Mouse (Mus musculus) retina, embryonic 14.5 days (tissue): ENCODE results near the gene Fjx1.
A peak's percentile ranks its signal among the peaks of the same experiment; 100 is the strongest.

Experiments used
- DNase-seq: peaks from one replicate; pipeline ENCODE4 v3.0.0-alpha.2; 2015; ENCODE audit warnings: low spot score

Fjx1 gene

DNA sequence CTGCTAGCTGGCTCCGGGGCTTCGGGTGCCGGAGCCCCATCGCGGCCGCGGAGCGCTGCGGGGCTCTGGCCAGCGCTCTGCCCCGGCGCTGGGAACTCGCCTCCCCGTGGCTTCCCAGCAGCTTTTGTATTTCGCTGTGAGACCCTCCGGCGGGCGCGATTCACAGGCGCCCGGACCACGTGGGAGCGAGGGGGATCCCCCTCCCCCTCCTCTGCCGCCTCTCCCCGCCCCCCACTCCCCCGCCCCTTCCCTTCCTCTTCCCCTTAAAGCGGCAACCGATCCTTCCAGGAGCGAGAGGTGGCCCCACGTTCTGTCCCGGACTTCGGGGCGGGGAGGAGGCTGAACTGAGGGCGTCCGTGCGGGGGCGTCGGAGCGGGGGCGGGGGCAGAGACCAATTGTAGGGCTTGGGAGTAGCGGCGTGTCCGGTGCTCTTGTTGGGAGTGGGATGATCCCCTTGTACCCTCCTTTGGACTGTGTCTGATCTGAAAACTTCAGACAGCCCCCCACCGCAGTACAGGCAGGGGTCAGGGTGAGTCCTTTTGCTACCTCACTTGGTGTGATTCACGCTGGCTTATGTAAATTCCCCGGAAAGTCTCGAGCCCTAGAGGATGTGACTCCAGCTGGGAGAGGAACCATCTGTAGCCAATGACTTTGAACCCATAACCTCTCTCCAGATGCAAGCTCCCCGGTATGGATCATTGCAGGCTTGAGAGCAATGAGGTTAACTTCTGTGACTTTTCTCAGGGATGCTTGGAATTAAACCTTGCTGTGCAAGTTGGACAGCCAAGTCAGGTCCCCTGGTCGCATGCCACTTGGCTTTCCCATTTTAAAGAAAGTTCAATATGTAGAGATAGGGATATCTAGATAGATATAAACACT lies at the start of gene Fjx1:
Fjx1 (minus strand) TSS at position 829 of the 879 bp plus-strand sequence.
- DNase-seq = peak; percentile 89

DNA sequence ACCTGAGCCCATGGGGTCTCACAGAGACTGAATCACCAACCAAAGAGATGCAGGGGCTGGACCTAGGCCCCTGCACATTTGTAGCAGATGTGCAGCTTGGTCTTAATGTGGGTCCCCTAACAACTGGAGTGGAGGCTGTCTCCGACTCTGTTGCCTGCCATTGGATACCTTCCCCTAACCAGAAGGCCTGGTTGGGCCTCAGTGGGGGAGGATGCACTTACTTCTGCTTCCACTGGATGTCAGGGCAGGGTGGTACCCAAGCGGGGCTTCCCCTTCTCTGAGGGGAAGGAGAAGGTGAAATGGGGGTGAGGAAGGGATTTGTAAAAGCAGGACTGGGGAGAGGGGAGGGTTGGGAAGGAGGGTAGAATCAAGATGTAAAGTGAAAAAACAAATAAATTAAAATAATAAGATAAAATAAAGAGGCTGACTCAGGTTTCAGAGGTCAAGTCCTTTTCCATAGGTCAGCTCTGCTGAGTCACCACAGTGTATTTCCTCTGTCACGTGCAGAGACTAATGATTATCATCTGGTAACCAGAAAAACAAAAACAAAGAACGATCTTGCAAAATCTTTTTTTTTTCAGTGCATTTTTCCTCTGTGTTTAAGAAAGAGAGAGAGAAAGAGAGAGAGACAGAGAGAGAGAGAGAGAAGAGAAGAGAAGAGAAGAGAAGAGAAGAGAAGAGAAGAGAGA lies 47.8 kb upstream of the Fjx1 start:
- no peak for DNase-seq

- DNase-seq = peak; percentile 53
Measured at GRCm38 (mm10) chr2:102480738-102481137, 28.4 kb upstream of the Fjx1 start.

- DNase-seq = no peak
Measured at GRCm38 (mm10) chr2:102476101-102476500, 23.8 kb upstream of the Fjx1 start.

DNA sequence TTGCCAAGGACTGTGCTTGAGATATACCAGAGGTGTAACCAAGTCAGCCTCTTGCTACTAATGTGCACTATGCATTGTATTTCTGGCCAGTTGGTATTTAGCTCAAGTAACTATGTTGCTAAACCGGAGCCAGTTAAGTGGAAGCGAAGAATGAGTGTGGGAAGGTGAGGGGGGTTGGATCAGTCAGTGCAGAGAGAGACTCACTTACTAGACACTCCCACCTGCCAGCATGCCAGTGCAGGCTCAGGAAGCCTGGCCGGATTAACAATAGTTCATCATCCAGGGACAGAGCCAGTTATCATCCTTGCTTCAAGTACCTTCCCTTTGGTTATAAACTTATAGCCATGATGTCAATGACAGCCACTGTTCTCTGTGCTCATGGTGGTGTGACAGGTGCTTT lies 16.3 kb upstream of the Fjx1 start:
- no peak for DNase-seq

DNA sequence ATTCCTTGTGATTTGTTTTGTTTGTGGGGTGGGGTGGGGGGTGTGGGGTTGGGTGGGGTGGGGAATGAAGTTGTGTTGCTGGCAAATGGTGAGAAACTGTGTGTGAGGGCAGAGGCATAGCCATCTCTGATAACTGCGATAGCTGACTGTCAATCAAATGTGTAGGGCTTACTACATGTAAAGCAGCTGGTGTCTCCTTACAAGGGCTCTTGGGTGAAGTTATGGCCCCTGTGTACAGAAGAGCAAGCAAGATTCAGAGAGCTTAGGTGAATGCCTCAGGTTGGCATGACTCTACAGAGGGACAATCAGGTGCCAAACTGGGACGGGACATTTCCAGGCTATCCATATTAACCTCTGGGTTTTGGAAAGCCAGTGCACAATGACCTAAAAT lies 12.0 kb upstream of the Fjx1 start:
- DNase-seq = no peak

DNA sequence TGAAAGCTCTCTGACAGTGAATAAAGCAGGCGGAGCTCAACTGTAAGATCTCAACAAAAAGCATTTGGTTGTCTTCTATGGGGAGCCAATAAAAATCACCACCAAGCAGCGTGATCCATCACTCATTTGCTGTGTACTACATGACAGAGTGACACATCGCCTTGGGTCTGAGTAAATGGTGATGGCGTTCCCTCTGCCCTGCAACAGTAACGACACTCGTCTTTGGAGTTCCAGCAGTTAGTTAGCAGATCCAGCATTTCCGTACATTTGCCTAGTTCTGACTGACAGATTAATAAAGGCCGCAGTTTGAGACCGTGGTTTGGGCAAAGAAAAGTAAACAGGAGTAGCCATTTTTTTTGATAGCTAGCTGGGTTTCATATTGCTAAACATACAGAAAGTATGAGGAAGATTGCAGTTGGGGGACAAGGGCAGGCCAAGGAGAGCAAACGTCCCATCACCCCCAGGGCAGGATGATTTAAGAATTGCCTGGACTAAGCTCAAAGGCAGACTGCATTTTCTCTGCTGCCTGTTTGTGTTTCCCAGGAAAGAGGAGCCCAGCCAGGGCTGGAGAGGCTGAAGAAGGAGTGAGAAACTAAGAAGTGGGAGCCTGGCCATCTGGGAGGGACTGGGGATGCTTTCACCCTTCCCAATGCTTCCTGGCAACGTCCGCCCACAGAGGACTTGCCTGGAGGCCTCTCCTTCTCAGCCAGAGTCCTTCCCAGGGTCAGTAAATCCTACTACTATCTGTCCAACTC lies 11.5 kb upstream of the Fjx1 start:
- no peak for DNase-seq

DNA sequence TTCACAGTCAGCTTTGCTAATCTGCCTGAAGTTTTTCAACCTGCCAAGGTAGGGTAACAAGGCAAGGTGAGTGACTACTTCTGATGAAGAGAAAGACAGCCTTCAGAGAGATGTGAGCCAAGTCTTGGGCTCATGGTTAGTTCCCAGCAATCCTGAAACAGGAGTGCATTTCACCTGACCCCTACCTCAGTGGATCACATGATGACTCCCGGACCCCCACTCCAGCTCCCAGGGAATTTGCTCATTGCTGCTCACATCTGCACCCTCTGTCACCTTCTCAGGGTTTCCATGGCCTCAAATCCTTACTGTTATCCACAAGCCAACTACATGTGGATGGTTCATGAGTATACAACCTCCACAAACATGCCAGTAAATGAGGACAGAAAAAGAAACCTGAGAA lies 9.2 kb upstream of the Fjx1 start:
- DNase-seq = no peak

DNA sequence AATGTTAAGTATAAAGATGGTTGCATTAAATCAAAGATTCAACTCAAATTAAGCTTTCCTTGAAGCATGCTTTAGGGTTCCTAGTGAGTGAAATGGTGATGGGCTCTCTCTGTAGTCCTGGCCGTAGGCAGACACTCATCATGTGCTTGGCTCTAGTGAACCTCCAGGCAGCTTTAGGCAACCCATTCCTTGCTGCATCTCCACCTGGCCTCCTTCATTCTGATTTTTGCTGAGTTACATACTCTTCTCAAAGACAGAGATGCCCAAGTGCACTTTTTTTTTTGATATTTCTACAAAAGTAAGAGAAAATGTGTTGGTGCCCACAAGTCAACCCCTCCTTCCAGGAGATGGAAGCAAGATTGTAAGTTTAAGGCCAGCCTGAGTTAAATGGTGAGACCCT lies 2.8 kb upstream of the Fjx1 start:
- no peak for DNase-seq

GRCm38 (mm10) chr2:102453447-102453846 lies 1.1 kb upstream of the Fjx1 start:
- peak; percentile 77 for DNase-seq

DNA sequence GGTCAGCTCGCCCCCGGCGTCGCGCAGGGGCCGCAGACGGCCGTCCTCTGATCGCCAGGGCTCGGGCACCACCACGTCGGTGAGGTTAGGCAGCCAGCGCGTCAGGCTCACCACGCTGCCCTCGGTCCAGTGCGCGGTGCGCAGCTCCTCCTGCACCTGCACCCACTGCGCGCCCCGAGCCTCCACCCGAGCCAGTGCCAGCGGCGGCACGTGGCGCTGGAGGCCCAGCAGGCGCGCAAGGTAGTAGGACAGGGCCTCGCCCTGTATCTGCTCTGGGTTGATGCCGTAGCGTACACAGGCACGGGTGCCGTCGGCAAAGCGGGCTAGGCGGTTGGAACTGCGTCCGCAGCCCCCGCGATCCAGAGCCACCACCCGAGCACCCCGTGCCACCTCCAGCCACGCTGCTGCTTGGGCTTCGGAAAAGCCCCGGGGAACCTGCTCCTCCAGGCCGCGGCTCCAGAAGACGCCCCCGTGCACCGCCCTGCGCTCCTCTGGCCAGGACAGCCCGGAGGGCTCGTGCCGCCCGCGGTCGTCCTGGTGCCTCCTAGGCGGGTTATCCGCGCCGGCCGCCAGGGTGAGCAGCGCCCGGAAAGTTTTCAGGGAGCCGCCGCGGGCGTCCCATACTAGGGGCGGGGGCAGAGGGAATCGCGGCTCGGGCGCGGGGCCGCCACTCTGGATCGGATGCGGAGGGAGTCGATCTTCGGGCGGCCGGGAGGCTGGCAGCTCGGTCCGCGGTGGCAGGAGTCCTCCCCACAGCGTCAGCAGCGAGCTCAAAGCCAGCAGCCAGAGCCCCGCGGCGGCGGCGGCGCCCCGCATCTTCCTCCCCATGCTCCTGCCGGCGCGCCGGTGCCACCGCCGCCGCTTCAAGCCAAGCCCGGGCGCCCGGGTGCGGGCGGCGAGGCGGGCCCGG lies 1.3 kb downstream of the Fjx1 start:
- DNase-seq = peak; percentile 63

DNA sequence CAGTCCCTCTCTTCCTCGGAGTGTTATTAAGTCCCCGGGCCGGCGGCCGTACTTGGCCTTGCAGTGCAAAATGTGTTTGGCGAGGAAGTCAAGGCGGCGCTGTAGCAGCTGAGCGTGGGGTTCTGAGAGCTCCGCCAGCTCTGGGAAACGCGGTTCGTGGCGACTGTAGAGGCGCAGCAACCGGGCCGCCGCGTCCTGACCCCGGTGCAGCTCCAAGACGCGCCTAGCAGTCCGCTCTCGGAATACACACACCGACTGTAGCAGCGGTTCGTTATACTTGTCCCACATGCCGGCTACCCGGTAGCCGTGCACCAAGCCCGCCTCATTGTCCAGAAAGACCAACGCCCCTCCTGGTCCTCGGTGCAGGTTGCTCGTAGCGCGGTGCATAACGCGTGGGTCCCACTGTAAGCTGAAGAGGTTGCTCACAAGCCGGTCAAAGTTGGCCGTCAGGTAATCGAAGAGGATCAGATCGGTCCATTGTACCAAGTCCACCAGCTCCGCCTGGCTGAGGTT lies 2.0 kb downstream of the Fjx1 start:
- DNase-seq = peak; percentile 71

DNA sequence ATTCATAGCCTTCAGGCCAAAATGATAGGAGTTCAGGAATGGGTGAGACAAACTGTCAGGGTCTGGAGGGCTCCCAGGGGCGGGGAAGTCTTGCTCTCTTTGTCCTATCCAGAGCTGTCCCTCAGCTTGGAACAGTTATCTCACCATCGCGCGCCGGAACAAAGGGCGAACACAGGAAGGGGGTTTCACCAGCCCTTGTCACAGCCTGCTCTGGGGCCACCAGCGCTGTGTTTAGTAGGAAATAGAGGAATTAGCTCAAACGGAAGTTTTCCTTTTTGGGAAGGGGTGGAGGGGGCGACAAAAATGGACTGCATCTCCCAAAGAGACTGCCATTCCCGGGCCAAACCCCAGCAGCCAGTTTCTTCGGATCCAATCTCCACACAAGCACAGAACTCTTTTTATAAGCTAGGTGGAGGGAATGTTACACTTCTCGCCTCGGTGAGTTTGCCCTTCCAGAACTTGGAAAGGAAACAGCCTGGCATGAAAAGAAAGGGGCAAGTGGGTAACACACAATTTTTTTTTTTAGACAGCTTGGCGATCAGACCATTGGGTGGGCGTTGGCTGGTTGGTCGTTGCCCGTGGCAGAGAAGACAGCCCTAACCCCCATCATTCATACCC lies 2.6 kb downstream of the Fjx1 start:
- peak; percentile 65 for DNase-seq

GRCm38 (mm10) chr2:102449056-102449455 lies 3.2 kb downstream of the Fjx1 start:
- DNase-seq = no peak

DNA sequence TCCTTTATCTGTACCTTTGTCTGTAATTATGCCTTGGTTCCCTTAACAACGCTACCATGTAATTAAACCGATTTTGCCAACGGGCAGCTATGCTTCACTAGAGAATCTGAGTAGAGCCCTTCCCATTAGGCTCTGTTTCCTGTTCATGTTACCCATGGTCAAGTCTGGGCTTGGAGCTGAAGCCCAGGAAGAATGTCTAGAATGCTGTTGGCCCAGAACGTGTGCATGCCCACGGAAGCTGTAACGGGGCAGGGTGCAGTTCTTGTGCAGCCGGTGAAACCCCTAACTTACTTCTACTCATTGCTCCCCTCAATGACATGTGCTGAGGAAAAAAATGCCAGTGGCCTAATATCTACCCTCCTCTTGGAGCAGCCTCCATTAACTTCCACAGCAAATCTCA lies 4.5 kb downstream of the Fjx1 start:
- DNase-seq = peak; percentile 66

GRCm38 (mm10) chr2:102446851-102447250 lies 5.4 kb downstream of the Fjx1 start:
- DNase-seq = no peak

GRCm38 (mm10) chr2:102437357-102438030 lies 14.8 kb downstream of the Fjx1 start:
- no peak for DNase-seq

DNA sequence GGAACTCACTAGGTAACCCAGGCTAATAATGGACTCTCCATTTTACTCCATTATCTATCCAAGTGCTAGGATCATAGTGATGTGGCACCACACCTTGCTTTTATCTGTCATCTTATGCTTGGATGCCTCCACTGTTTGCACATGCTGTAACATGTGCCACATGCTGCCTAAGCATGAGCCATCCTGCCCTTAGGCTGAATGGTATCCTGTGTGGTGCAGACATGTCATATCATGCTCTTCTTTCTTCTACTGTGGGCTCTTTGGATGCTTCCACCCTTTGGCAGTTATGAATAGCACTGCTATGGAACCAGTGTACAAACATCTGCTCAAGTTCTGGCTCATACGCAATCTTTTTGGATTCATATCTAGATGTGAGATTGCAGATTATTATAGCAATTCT lies 18.4 kb downstream of the Fjx1 start:
- DNase-seq = no peak

GRCm38 (mm10) chr2:102431084-102431483 lies 21.2 kb downstream of the Fjx1 start:
- DNase-seq = no peak

DNA sequence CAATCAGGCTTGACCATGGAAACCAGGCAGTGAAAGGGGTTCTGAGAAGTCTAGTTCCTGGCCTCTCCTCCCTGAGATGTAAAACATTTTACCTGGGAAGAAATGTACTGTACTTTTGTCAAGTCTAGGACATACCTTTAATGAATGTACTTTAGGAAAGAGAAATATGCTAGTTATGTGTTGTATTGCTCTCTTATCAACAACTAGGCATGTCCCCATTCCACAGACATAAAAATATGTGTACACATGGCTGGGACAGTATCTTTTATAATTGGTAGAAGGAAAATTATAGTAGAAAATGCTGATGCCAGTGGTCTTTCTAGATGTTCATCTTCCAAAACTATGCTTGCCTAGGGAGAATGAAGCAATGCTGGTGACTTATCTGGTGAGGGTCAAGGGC lies 24.3 kb downstream of the Fjx1 start:
- DNase-seq = no peak
